Mouse (Mus musculus): ENCODE results near the gene Cers6.

Gene Cers6

DNA sequence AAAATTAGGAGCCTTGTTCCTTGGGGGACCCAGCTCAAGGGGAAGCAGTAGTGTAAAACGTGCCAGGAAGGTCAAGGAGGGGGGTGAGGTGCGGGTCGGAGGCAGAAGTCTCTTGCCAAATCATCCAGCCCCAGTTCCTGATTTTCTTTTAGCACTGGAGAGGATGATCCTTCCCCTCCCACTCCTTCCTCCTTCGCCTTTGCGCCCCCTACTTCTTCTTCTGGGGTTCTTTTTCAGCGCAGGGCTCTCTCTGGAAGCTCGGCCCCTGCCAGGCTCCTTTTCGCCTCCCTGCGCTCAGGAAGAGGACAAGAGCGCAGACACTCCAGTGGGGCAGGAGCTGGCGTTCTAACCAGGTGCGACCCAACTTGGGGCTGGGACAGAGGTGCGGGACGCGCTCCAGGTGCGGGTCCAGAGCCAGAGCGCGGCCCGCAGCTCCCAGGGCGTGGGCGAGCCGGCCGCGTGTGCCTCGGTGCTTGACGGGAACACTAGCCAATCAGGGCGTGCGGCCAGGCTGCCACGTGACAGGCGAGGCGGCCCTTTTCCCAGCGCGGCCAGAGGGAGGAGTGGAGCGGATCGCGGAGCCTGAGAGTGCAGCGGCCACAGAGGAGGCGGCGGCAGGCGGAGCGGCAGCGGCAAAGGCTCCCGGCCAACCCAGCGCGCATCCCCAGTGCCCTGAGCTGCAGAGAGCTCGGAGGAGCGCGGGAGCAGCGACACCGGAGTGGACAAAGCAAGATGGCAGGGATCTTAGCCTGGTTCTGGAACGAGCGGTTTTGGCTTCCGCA, at the start of gene Cers6:
TSS of gene Cers6 (plus strand) at position 538 of the 782 bp plus-strand sequence.
- DNase-seq (ENCODE audit: low read depth, low spot score) = peak; percentile 98

DNA sequence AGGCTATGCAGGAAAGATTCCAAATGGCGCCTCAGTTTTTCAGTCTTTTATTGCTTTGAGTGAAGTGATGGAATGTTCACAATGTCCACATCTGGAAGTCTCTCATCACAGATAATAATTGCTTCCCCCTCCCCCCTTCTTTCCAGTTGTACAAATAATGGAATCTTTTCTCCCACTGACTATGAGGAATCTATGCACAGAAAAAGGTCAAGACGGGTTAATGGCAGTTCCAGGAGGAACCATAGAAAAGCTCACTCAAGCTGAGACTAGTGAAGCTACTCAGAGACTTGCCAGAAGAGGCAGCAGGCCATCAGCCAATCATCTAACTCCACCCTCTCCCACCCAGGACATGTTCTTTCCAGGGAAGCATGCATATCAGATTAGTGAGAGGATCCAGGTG, 46.8 kb upstream of the Cers6 start:
- no peak for DNase-seq (ENCODE audit: low read depth, low spot score)

DNA sequence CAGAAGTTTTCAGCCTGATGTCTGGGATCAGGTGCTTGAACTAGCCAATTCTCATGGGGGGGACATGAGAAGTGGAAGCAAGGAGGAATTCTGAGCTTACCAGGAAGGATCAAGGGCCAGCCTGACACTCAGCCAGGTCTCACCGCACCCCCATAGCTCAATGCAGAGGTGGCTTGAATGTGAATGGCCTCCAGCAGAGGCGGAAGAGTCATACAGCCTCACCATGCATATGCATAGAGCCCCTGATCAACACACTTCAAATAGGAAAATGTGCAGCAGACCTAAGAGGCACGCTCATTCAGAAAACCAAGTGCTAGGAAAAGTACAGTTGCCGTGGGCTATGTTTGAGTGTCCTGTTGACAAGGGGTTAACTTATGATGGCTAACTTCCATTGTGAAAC, 42.2 kb upstream of the Cers6 start:
- DNase-seq (ENCODE audit: low read depth, low spot score) = no peak

- DNase-seq (ENCODE audit: low read depth, low spot score) = peak; percentile 51
Measured at GRCm38 (mm10) chr2:68822152-68822887, 38.9 kb upstream of the Cers6 start.

DNA sequence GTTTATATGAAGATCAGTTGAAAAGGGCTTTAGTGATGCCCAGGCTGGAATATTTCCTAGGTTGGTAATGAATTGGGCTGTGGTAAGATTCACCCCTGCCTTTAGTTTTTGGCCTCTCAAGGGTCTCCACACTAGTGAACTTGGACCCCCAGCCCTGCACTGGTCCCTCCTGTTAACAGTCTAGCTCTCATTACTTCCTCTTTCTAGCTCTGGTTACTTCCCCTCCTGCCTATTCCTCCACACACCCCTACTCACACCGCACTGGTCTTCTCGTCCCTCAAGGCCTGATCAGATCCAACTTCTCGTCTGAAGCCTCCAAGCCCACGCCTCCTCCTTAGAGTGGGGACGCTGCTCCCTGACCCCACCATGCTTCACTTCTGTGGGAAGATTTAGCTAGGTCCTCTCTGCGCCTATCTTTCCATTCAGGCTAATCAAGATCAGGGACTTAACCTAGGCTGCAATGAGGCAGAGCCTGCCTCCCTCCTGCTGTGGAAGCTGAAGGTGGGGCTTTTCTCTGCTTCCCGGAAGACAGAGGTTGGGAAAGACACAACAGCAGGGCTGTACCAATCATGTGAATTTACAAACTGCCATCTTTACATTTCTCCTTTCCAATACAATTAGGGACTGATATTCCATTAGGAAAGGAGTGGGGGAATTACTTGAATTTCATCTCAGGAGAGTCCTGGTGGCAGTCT, 35.8 kb upstream of the Cers6 start:
- no peak for DNase-seq (ENCODE audit: low read depth, low spot score)

DNA sequence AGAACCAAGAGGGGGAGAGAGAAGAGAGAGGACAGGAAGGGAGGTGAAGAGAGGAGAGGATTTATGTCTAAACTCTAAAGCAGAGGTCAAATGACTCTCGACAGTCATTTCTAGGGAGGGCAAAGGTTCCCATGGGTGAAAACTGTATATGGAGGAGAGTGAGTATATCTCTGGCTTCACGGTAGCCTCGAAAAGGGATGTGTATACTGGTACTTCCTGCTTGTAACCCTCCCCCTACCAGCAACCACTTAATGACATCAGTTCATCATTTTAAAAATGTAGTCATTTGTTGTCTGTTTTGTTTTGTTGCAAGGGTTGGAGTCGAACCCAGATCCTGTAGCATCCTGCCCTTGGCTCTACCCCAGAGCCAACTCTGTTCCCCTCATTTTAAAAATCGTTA, 17.9 kb upstream of the Cers6 start:
- DNase-seq (ENCODE audit: low read depth, low spot score) = no peak

GRCm38 (mm10) chr2:68844530-68844929, 16.7 kb upstream of the Cers6 start:
- no peak for DNase-seq (ENCODE audit: low read depth, low spot score)

DNA sequence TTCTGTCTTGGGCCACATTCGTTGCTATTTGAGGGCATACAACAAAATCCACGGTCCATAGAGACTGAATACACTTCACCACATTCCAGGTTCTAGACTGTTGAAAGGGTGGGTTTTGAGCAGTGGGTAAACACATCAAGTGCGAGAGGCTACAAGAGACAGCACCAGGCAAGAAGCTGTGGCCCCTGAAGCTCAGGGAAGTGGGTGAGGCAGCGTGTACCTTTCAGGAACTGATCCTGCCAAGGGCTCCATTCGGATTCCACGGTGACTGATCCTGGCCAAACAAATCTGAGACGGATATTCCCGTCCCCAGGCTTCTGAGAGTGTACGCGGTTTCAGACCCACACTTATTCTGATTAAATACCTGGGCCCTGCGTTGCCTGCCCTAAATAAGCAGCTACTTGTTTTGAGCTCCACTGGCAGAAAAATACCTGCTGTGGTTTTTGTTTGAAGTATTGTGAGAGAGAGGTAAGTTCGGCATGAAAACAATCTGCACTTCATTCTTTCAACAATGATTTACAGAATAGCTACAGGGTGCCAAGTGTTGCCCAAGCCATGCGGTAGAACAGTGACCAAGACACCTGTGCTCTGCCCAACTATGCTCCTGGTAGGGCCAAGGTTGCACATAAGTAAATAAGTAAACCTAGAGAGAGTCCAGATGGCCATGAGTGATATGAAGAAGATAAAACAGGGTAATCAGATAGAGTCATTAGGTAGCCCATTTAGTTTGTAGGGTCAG, 16.1 kb upstream of the Cers6 start:
- no peak for DNase-seq (ENCODE audit: low read depth, low spot score)

GRCm38 (mm10) chr2:68860391-68860790, 850 bp upstream of the Cers6 start:
- no peak for DNase-seq (ENCODE audit: low read depth, low spot score)

- DNase-seq (ENCODE audit: low read depth, low spot score) = peak; percentile 77
Measured at GRCm38 (mm10) chr2:68861721-68862463, 651 bp downstream of the Cers6 start.

- peak; percentile 63 for DNase-seq (ENCODE audit: low read depth, low spot score)
Measured at GRCm38 (mm10) chr2:68862464-68863266, 1.4 kb downstream of the Cers6 start.

GRCm38 (mm10) chr2:68863561-68863960, 2.3 kb downstream of the Cers6 start:
- no peak for DNase-seq (ENCODE audit: low read depth, low spot score)

- peak; percentile 94 for DNase-seq (ENCODE audit: low read depth, low spot score)
Measured at GRCm38 (mm10) chr2:68864366-68864765, 3.1 kb downstream of the Cers6 start.

- DNase-seq (ENCODE audit: low read depth, low spot score) = no peak
Measured at GRCm38 (mm10) chr2:68867148-68867547, 5.9 kb downstream of the Cers6 start.

DNA sequence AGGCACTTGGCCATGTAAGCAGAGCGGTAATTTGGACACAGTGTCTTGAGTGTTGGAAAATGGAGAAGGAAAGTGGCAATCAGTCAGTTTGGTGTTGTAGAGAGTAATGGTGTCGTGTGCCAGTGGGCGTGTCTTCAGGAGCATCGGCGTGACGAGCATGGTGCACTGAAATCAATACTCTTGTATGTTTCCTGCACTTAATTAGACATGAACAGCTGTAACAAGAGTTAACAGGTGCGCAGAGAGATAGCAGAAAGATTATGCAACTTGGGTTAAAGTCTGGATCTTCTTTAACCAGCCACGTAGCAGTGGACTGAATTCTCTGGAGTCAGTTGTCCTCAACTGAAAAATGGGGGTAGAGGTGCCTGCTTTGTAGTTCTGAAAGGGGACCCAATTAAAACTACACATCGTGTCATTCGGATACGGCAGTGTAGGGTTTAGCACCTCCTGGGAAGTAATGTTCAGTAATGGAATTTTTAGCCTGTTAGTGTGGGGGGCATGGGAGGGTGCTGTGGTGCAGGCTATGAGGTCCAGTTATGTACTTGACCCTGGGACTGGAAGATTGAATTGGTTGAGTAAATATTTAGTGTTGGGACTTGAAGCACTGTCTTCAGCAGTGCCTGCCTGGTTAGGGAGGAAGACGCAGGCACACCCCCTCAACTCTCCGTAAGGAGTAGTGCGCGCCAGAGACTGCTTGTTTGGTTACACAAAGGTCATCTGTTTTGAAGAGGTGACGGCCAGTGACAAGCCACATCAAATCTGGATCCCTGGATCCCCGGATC, 9.9 kb downstream of the Cers6 start:
- no peak for DNase-seq (ENCODE audit: low read depth, low spot score)

- DNase-seq (ENCODE audit: low read depth, low spot score) = no peak
Measured at GRCm38 (mm10) chr2:68873086-68873485, 11.8 kb downstream of the Cers6 start.

GRCm38 (mm10) chr2:68873653-68874441, 12.6 kb downstream of the Cers6 start:
- peak; percentile 79 for DNase-seq (ENCODE audit: low read depth, low spot score)

GRCm38 (mm10) chr2:68874575-68874974, 13.3 kb downstream of the Cers6 start:
- DNase-seq (ENCODE audit: low read depth, low spot score) = no peak
